20 mouse cellular contexts compared by ENCODE assay signal in the genomic region with DNA sequence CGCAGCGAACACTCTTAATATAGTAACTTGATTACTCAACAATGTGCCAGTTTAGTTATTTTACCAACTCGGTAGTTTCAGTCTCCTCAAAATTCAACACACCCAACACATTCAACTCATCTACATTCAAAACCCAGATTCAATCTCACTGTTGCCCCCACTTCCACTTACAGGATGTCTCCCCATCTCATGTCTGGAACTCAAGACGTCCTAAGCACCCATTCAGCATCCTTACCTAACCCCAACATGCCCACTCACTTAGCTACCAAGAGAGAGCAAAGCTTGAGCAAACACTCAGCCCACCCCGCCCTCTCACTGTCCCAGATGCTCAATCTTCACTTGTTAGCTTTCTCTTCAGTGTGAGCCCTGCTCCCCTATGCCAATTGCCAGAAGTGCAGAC. TPM values are rescaled to one million over a fixed set of nuclear protein-coding genes. Genes with fewer than 3 reads are reported as not detected.
A peak's percentile ranks its signal among the peaks of the same experiment; 100 is the strongest.
DNase-seq lines count a peak whose midpoint lies in the region; ATAC-seq and TF ChIP-seq lines count a peak whose summit lies in the region.
"Had no signal": no experiment of that assay in that cellular context is flagged by ENCODE, and none has a peak within 500 bp of the region (broad histone marks: within the 10 kb centered on the region; RNA-seq: fewer than 3 reads in every experiment).

No protein-coding gene starts in this region.

- peaks cover 4% of the 10 kb centered on the region; the same call in 1 of the 2 replicates for H3K27me3 ChIP-seq in liver, embryonic 11.5 days (replicated peaks; ENCODE audit: control insufficient read depth, insufficient read depth, low read length)
- H3K27me3 ChIP-seq in liver, postnatal 0 days (ENCODE audit: insufficient read depth, low read length) = no peaks in the 10 kb centered on the region
- H3K27me3 ChIP-seq in intestine, embryonic 16.5 days (replicated peaks; ENCODE audit: control insufficient read depth, insufficient read depth, low read length) = no peaks in the 10 kb centered on the region
- 0 out of 2 replicates have a peak, but pooled peaks cover 5% of the 10 kb centered on the region for H3K27me3 ChIP-seq in liver, embryonic 15.5 days
- H3K27me3 ChIP-seq: heart, embryonic 12.5 days; Patski had no signal

- H3K4me2 ChIP-seq in liver, embryonic 11.5 days = peak overlapping the region; percentile 47
- H3K4me2 ChIP-seq in liver, postnatal 0 days (ENCODE audit: low read depth, low read length) = no peak overlapping the region
- H3K4me2 ChIP-seq in intestine, embryonic 16.5 days (ENCODE audit: low read depth, low read length) = peak overlapping the region; percentile 32; the same call in 1 of the 2 replicates
- peak overlapping the region; percentile 42 for H3K4me2 ChIP-seq in liver, embryonic 15.5 days
- H3K4me2 ChIP-seq: heart, embryonic 12.5 days; hindbrain, embryonic 14.5 days had no signal

- no peak for ATAC-seq in liver, embryonic 11.5 days (replicated peaks; ENCODE audit: low FRiP score)
- no peak for ATAC-seq in liver, postnatal 0 days
- ATAC-seq in intestine, embryonic 16.5 days = no peak
- no peak for ATAC-seq in liver, embryonic 15.5 days (ENCODE audit: insufficient read depth)
- no peak for ATAC-seq in erythroblast, adult 5-6 weeks (replicated peaks; ENCODE audit: low FRiP score, poor library complexity, severe bottlenecking)
- ATAC-seq: forebrain, embryonic 14.5 days; Patski had no signal

- no peak for TF ChIP-seq CTCF in liver, postnatal 0 days (IDR thresholded peaks at IDR 0.05; ENCODE audit: low read depth)

- H3K4me1 ChIP-seq in liver, embryonic 11.5 days (replicated peaks; ENCODE audit: control insufficient read depth, insufficient read depth, low read length) = peaks cover 8% of the 10 kb centered on the region
- peaks cover 11% of the 10 kb centered on the region for H3K4me1 ChIP-seq in liver, postnatal 0 days (ENCODE audit: insufficient read depth)
- H3K4me1 ChIP-seq in intestine, embryonic 16.5 days (ENCODE audit: control insufficient read depth, insufficient read depth, low read length) = no peaks in the 10 kb centered on the region; the same call in 1 of the 2 replicates
- peaks cover 31% of the 10 kb centered on the region for H3K4me1 ChIP-seq in liver, embryonic 15.5 days (replicated peaks)
- H3K4me1 ChIP-seq: embryonic facial prominence, embryonic 10.5 days; forebrain, embryonic 10.5 days; hindbrain, embryonic 10.5 days had no signal

- no peak for DNase-seq in liver, embryonic 11.5 days (ENCODE audit: low spot score)
- no peak for DNase-seq in liver, postnatal 0 days
- DNase-seq in gastrocnemius, adult 18-20 months (ENCODE audit: low spot score) = no peak
- DNase-seq: adrenal gland, adult 2 months; adrenal gland, postnatal 25 days; cerebellum, adult 2 months; cerebellum, postnatal 10 days; gastrocnemius, postnatal 14 days; heart, adult 2 months had no signal

- no peak for TF ChIP-seq EP300 in liver, postnatal 0 days (IDR thresholded peaks at IDR 0.05; ENCODE audit: low read depth)

- H3K9me3 ChIP-seq in liver, embryonic 11.5 days (ENCODE audit: control insufficient read depth, low read length) = no peaks in the 10 kb centered on the region
- H3K9me3 ChIP-seq in liver, postnatal 0 days (ENCODE audit: low read length) = no peaks in the 10 kb centered on the region
- no peaks in the 10 kb centered on the region for H3K9me3 ChIP-seq in intestine, embryonic 16.5 days (ENCODE audit: control insufficient read depth, low read length)
- no peaks in the 10 kb centered on the region for H3K9me3 ChIP-seq in liver, embryonic 15.5 days (replicated peaks)
- H3K9me3 ChIP-seq: embryonic facial prominence, embryonic 10.5 days; forebrain, embryonic 10.5 days; heart, embryonic 12.5 days; hindbrain, embryonic 10.5 days had no signal

- 77% methylated on average over 5 of the region's 5 CpGs for WGBS in liver, embryonic 11.5 days
- WGBS in liver, postnatal 0 days (ENCODE audit: insufficient replicate concordance) = 45% methylated on average over 5 of the region's 5 CpGs
- WGBS in intestine, embryonic 16.5 days = 80% methylated on average over 5 of the region's 5 CpGs
- 47% methylated on average over 5 of the region's 5 CpGs for WGBS in liver, embryonic 15.5 days (ENCODE audit: insufficient replicate concordance)

- H3K27ac ChIP-seq in liver, embryonic 11.5 days (ENCODE audit: low read depth, low read length) = peak overlapping the region; percentile 43; the same call in 1 of the 2 replicates
- no peak overlapping the region for H3K27ac ChIP-seq in liver, postnatal 0 days (ENCODE audit: low read depth)
- H3K27ac ChIP-seq in intestine, embryonic 16.5 days (ENCODE audit: low read length) = no peak overlapping the region
- no peak overlapping the region for H3K27ac ChIP-seq in liver, embryonic 15.5 days (replicated peaks)
- H3K27ac ChIP-seq: embryonic facial prominence, embryonic 10.5 days; forebrain, embryonic 10.5 days; heart, adult 2 months; hindbrain, embryonic 10.5 days; hindbrain, embryonic 14.5 days had no signal

- no peak overlapping the region; the same call in 1 of the 2 replicates for H3K9ac ChIP-seq in liver, embryonic 11.5 days (ENCODE audit: low read depth, low read length)
- no peak overlapping the region for H3K9ac ChIP-seq in liver, postnatal 0 days (replicated peaks)
- H3K9ac ChIP-seq in intestine, embryonic 16.5 days (ENCODE audit: low read depth, low read length) = no peak overlapping the region
- no peak overlapping the region for H3K9ac ChIP-seq in liver, embryonic 15.5 days
- H3K9ac ChIP-seq: heart, embryonic 12.5 days; hindbrain, embryonic 14.5 days had no signal

- H3K4me3 ChIP-seq in liver, embryonic 11.5 days (ENCODE audit: low read depth, low read length) = no peak overlapping the region; the same call in 1 of the 2 replicates
- no peak overlapping the region for H3K4me3 ChIP-seq in liver, postnatal 0 days (ENCODE audit: low read depth, low read length)
- H3K4me3 ChIP-seq in intestine, embryonic 16.5 days (ENCODE audit: low read length) = no peak overlapping the region
- no peak overlapping the region for H3K4me3 ChIP-seq in liver, embryonic 15.5 days (replicated peaks)
- H3K4me3 ChIP-seq: embryonic facial prominence, embryonic 10.5 days; erythroblast, embryonic 14.5 days; forebrain, embryonic 10.5 days; heart, adult 2 months; heart, embryonic 12.5 days; hindbrain, embryonic 10.5 days had no signal

- no peaks in the 10 kb centered on the region for H3K36me3 ChIP-seq in liver, embryonic 11.5 days (ENCODE audit: control insufficient read depth, insufficient read depth, low read length)
- H3K36me3 ChIP-seq in liver, postnatal 0 days (replicated peaks; ENCODE audit: insufficient read depth, low read length) = no peaks in the 10 kb centered on the region
- no peaks in the 10 kb centered on the region for H3K36me3 ChIP-seq in intestine, embryonic 16.5 days (ENCODE audit: control insufficient read depth, insufficient read depth, low read length)
- no peaks in the 10 kb centered on the region for H3K36me3 ChIP-seq in liver, embryonic 15.5 days (replicated peaks)
- H3K36me3 ChIP-seq: embryonic facial prominence, embryonic 10.5 days; forebrain, embryonic 10.5 days; heart, embryonic 12.5 days; hindbrain, embryonic 10.5 days had no signal

RNA-seq across cellular contexts. Expression of a gene that starts 11.2 kb away (rescaled TPM):
- 23.3 and 24.2 TPM in 2 replicates for polyA plus RNA-seq in liver, embryonic 11.5 days (2014; fragmentation: Nextera tagmentation; extraction: Ambion mirVana)
- 35.6 and 42.0 TPM in 2 replicates for polyA plus RNA-seq in liver, postnatal 0 days (2015; fragmentation: Nextera tagmentation; extraction: Ambion mirVana)
- 59.3 and 63.1 TPM in 2 replicates for polyA plus RNA-seq in intestine, embryonic 16.5 days (2015; fragmentation: Nextera tagmentation; extraction: Ambion mirVana)
- polyA plus RNA-seq in liver, embryonic 15.5 days (2015; fragmentation: Nextera tagmentation; extraction: Ambion mirVana) = 24.7 and 28.3 TPM in 2 replicates
- 1 to 10 TPM; 3.2 to 4.1 TPM for total RNA-seq in gastrocnemius, adult 18-20 months (2021)
- total RNA-seq in erythroblast, adult 5-6 weeks (2015; ENCODE audit: low replicate concordance) = 3.3 and 10.0 TPM in 2 replicates
- 2.9 and 3.5 TPM in 2 replicates for total RNA-seq in erythroblast, adult 5-6 weeks (2017; ENCODE audit: low replicate concordance)

RNA-seq across cellular contexts. Expression of a gene that starts 53.3 kb away (rescaled TPM):
- polyA plus RNA-seq in liver, embryonic 11.5 days (2014; fragmentation: Nextera tagmentation; extraction: Ambion mirVana) = 21.4 and 25.3 TPM in 2 replicates
- 6.0 and 6.4 TPM in 2 replicates for polyA plus RNA-seq in liver, postnatal 0 days (2015; fragmentation: Nextera tagmentation; extraction: Ambion mirVana)
- polyA plus RNA-seq in intestine, embryonic 16.5 days (2015; fragmentation: Nextera tagmentation; extraction: Ambion mirVana) = 15.2 and 16.5 TPM in 2 replicates
- polyA plus RNA-seq in liver, embryonic 15.5 days (2015; fragmentation: Nextera tagmentation; extraction: Ambion mirVana) = 10.7 and 11.3 TPM in 2 replicates
- 1 to 10 TPM; 4.5 to 4.7 TPM for total RNA-seq in gastrocnemius, adult 18-20 months (2021)
- total RNA-seq in erythroblast, adult 5-6 weeks (2015; ENCODE audit: low replicate concordance) = 11.9 and 17.3 TPM in 2 replicates
- total RNA-seq in erythroblast, adult 5-6 weeks (2017; ENCODE audit: low replicate concordance) = 13.6 and 20.6 TPM in 2 replicates
